Mouse (Mus musculus) adrenal gland, adult 8-10 months (tissue): ENCODE results near the gene Acot7. TPM values are rescaled to one million over a fixed set of nuclear protein-coding genes. Genes with fewer than 3 reads are reported as not detected.

ENCODE experiments used
- DNase-seq: peaks from one replicate; pipeline ENCODE4 v3.0.0; 2022
- total RNA-seq, 4 experiments: library from RNA; stranded (reverse); gene quantifications; 2 replicates each; pipeline ENCODE4 v1.2.4; 2022

Gene Acot7
- total RNA-seq, 4 experiments from 2014 or later, result 49.5 to 53.2 (median 51.8) TPM

DNA sequence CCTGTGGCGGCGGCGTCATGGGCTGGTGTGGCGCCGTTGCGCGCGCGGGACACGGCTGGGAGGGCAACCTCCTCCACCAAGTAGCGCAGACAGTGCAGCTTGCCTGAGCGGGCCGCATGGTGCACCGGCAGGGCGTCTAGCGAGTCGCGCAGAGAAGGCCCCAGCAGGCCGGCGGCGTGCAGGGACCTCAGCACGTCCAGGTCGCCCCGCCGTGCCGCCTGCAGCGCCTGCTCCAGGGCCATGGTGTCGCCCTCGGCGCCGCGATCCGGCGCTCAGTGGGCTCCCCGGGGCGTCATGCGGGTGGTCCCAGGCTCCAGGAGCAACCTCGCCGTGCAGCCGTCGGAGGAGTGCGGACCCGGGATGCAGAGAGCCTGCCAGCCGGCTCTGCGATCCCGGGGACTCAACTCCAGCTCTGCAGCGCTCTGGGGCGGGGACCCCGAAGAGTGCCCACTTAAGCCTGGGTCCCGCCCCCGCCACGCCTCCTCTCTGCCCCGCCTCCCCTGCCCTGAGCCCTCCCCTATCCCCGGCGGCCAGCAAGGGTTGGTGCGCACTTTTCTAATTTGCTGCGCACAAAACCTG, 25.9 kb upstream of the Acot7 start, which contains the start of gene Espn:
Gene Espn (minus strand): TSS at position 406 of the 579 bp plus-strand sequence.
- DNase-seq, result no peak

DNA sequence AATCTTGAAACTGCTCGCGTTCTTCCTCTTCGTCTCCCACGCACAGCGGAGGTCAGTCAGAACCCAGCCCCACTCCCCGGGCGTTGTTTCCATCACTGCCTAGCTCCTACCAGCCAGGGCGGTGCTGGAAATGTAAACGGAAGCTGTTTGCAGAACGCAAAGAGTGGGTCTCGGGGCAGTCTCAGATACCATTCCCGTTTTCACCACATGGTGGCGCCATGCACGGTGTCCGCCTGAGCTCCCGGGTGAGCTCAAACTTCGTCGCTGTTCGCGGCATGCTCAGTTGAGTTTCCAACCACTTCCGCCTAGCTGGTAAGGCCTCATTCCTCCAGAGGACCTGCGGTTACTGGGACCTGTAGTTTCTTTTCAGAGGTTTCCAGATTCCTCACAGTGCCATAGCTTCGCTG, 24.2 kb upstream of the Acot7 start:
- DNase-seq, result peak; percentile 59

DNA sequence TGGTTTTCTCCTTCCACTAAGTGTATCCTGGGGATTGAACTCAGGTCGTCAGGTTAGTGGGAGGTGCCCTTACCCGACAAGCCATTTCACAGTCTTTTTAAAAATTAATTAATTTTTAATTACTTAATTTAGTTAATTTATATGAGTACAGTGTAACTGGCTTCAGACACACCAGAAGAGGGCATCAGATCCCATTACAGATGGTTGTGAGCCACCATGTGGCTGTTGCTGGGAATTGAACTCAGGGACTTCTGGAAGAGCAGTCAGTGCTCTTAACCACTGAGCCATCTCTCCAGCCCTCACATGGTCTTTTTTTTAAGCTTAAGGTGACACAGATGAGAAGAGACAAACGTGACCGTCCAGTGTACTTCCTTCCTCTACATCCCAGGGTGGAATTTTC, 22.9 kb upstream of the Acot7 start:
- no peak for DNase-seq

DNA sequence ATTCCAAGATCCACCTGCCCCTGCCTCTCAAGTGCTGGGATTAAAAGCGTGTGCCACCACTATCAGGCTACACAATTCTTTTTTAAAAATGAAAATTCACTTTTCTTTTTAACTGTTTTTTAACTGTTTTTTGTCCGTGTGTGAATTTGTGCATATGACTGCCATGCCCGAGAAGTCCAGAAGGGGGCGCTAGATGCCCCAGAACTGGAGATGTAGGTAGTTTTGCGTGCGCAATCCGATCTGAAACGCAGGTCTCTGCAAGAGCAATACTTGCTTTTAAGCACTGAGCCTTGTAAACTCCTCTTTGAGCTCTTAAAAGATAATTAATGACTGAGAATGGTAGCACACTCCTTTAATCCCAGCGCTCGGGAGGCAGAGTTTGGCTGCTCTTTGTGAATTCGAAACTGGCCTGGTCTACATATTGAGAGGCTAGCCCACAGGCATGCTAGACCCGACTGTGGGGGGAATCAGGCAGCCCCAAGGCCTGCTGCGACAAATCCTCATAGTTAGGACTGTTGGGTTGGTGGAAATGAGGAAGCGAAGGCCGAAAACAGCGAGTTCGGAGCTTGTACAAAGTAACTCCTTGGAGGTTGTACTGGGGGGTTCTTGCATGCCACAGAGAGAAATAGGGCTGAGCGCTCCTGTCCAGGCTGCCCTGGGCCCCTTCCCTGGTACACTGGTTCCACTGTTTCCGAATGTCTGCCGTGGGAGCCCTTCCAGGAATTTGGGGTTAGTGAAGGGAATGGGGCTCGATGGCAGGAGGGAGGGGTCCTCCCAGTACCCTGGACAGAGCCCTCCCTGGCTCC, 20.0 kb upstream of the Acot7 start:
- DNase-seq, result no peak

DNA sequence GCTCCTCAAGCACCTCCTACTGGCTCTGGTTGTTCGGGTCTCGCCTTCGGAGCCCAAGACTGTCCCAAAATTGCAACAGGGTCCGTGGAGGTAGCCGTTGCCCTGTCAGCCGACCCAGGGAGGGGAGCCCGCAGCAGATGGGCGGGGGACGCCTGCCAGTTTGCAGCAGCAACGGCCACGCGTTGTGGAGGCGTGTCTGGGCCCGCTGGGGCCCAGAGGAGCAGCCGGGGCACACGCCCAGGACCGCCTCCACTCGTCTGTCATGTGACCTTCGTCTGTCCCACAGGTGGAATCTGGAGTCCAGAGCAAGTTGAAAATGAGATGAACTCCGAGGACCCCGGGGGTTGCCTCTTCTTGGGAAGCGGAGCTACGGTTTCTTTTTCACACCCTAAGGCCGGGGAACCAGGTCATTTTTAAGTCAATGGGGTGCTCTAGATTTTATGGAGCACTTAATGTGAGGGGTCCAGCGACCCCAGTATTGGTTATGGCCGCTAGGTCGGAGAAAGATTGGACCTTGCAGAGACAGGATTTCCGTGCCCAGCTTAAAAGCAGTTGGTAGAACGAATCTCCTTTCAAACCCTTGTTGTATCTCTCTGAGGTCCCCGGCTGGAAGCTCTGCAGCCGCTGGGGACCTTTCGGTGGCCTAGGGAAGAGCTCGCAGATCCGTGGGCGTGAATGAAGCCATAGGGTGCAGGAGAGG, 19.2 kb upstream of the Acot7 start, which contains the start of gene Hes2:
Gene Hes2 (plus strand): TSS at position 283 of the 700 bp plus-strand sequence.
- DNase-seq, result no peak

DNA sequence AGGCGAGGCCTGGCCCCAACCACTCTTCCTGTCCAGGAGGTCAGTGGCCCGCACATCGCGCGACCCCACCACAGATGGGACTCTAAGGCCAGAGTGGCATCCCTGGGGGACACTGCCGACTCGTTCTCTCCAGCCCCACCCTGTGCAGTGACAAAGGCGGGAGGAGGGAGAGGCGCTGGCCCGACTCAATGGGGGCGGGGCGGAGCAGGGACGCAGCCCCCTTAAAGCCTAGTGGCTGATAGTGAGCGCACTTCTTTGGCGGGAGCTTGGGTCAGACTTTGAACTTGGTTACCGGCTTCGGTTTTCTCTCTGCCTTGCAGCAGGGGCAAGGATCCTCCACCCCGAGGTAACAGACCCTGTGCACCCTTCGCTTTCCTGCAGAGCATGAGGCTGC, 18.7 kb upstream of the Acot7 start:
- DNase-seq, result no peak

DNA sequence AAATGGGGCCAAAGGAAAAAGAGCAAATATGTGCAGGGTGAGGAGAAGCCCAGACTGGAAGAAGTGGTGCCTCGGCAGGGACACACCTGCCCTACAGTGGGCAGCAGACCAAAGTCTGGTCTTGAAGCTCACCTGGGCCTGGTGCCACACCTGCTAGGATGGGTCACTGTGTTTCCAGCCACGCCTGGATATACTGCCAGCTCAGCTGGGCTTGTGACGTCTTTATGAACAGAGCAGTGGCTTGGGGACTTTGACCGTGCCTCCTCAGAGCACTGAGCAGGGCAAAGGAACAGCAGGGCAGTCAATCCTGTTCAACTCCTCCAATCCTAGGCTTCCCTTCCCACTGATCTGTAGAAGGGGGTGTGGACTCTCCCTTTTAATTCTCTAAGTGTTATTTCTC, 17.2 kb upstream of the Acot7 start:
- DNase-seq, result no peak

DNA sequence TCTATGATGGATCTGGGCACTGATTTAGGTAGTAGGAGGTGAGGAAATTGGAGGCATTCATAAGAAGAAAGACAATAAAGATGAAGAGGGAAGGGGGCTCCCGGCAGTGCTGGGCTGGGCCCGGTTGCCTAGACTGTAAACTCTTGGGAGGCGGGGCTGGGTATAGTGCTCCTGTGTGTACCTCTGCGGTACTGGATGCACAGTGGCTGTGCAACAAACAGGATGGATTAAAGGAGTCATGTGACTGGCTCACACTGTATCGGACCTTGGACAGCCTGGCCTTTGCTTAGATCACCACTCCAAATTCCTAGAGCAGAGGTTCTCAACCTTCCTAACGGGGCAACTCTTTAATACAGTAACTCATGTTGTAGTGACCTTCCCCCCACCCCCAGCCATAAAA, 16.3 kb upstream of the Acot7 start:
- no peak for DNase-seq

DNA sequence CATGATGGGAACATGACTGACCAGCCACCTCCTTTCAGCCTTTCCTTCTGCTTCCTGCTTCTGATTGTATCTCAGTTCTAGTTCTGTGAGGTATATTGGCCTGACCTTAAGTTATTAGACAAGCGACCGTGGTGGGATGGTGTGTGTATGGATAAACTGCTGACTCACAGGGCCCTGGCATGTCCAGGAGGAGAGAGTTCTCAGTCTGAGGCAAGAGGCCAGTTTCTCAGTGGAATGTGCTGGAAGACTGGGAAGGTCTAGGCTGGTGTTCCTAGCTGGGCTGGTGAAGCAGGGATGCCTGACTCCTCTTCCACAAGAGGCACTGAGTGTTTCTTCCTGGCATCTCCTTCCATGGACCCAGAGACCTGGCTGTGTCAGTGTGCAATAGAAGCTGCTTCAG, 15.2 kb upstream of the Acot7 start:
- no peak for DNase-seq

DNA sequence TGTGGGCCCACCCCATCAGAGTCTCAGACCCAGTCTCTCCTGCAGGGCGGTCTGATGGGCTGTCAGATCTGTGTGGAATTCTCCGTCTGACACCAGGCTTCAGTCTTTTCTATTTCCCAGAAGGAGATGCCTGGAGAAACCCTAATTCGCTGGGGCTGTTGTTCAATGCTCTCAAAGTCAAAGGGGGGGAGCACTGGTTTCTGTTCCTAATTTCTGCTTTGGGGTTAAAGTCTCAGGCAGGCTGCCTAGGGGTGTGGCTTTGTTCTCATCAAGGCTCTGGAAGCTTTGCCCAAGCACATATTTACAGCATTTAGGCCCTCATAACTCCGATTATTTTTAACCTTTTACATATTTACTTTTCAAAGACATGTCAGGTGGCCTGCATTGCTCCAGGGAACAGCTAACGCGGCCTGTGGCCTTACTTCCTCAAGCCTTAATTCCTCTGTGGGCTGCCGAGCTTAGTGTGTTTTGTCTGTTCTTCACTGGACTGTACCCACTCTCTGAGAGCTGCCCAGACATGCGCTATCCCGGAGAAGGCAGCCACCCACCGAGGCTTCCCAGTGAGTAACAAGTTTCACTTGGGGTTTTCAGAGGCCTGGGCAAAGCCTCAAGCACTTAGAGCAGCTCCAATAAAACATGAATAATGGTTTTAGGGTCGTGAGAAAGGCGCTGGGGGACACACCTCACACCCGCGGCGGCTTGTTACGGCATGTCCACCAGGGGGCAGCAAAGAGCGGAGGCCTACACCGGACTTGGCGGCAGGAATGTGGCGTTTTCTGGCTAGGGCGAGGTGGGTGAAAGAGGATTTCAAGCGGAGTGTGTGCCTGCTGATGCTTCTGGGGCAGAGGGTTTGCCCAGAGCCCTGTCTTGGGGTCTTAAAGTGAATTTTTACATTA, 12.7 kb upstream of the Acot7 start:
- DNase-seq, result no peak

DNA sequence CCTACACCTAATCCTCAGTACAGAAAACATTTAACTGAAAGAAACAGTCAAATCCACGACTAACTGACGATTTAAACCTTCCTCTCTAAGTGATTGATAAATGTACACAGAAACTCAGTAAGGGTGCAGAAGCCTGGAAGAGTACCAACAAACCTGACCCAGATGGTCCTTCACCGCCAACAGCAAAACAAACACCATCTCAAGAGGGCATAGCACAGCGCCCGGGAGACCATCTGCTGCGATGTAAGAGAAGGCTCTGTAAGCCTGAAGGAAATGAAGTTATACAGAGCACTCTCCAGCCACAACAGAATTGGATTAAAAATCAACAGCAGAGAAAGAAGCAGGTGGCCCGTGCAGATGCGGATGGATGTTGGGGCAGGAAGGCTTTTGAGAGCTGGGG, 9.9 kb upstream of the Acot7 start:
- no peak for DNase-seq

DNA sequence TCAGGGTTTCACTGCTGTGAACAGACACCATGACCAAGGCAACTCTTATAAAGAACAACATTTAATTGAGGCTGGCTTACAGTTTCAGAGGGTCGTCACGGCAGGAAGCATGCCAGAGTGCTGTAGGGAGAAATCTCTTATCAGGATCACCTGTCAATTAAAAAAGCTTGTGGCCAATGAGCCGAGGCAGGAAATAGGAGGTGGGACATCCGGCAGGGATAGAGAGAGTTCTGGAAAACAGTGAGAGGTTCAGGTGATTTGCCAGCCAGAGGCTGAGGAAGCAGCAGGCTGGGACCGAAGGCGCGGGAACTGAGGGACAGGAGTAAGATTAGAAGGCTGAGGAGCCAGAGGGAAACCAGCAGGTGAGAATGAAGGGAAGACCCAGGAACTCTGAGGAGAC, 8.8 kb upstream of the Acot7 start:
- no peak for DNase-seq

DNA sequence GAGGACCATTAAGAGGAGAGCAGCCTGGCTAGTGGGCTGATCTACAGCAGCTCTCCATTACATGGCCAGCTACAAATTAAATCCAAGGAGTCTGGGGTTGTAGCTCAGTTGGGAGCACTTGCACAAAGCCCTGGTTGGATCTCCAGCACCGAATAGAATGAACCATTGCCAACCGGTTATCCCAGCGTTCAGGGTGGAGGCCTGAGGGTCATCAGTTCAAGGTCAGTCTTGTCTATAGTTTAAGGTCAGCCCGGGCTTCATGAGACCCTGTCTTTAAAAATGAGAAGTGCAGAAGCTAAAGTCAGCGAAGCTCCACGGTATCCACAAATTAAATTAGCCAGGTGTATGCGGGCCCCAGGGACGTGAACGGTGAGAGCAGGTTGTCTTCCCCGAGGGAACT, 7.6 kb upstream of the Acot7 start:
- DNase-seq, result no peak

DNA sequence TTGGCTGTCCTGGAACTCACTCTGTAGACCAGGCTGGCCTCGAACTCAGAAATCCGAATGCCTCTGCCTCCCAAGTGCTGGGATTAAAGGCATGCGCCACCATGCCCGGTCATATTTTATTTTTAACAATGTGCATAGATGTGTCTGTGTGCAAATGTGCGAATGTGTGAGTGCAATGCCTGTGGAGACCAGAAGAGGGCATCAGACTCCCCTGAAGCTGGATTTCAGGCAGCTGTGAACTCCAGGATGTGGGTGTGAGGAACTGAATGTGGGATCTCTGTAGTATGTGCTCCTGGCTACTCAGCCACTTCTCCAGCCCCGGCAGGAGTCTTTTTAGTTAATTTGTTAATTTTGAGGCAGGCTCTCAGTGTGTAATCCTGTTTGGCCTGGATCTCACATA, 6.4 kb upstream of the Acot7 start:
- no peak for DNase-seq

DNA sequence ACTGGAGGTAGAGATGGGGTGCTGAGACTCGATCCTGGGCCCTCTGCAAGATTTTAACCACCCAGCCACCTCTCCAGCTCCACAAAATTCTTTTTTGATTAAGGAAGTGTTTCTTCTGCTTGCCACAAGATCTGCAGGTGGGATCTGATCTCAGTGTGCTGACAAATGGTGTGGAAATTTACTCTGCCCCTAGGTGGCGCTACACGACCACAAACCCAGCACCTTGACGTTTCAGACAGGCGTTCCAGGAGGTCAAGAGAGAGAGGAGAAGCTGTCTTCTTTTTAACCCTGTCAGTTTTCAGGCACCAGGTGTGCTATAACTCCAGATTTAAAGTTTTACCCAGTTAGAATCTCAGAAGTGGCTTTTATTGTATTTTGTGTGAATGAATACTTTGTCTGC, 4.9 kb upstream of the Acot7 start:
- DNase-seq, result peak; percentile 44

DNA sequence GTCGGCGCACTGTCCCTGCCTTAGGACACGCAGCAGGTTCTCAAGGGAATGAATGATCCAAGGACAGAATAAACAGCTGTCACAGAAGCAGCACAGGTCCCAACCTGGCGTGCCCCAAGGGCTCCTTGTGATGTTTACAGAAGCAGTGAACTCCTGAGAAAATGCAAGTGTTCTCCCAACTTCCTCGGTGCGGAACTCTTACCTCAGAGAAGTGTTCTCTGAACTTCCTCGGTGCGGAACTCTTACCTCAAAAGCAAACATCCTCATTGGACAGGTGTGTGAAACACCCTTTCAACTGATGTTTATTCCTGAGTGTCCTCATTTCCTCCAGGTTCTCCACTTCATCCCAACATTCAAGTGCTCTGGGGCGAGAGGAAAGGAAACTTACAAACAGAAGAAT, 4.0 kb upstream of the Acot7 start:
- no peak for DNase-seq

DNA sequence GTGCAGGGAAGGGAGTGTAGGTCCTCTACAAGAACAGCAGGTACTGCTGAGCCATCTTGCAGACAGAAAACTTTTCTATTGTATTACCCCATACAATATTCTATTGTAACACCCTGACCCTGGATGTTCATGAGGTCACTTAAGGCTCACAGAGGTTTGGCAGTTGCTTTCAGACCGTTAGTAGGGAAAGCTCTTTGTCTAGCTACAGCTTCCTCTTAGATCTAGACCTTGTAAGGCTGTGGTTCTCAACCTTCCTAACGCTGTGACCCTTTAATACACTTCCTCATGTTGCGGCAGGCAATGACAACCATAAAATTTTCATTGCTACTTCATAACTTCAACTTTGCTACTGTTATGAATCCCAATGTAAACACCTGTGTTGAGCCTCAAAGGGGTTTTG, 1.3 kb upstream of the Acot7 start:
- no peak for DNase-seq

DNA sequence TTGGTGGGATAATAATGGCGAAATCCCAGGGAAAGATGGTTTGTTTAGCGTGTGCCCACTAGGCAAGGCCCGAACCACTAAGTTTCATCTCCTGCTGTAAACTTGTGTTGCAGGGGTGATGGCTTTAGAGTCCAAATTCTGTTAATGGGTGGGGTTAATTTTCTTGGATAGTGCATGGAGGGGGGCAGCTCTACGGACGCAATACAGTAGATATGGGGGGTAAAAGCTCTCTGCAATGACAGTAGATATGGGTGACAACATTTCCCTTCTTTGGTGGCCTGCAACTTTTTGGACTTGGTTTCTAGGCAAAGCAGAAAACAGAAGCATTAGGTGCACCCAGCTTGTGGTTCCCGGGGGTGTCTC, 779 bp upstream of the Acot7 start:
- DNase-seq, result no peak

DNA sequence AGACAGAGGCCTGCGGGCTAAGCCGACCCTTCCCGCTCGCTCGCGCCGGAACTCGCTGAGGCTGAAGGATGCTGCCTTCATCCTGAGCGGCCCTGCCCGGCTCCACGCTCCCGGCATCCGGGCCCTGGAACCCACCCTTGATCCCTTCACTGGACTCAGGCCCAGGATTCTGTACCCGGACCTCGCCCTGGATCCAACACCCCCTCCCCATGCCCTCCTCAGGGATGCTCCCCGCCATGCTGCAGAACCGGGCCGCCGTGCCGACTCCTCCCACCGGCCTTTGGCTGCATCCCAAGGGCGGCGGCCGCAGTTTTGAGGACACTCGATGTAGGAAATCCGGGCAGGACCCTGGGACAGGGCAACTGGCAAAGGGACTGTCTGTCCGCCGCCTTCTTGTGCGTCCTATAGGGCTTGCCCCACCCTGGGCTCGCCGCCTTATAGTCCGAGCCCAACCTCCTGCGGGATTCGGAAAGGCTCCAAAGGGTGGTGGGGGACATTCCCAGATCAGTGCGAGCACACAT, 470 bp downstream of the Acot7 start:
- peak; percentile 54 for DNase-seq

DNA sequence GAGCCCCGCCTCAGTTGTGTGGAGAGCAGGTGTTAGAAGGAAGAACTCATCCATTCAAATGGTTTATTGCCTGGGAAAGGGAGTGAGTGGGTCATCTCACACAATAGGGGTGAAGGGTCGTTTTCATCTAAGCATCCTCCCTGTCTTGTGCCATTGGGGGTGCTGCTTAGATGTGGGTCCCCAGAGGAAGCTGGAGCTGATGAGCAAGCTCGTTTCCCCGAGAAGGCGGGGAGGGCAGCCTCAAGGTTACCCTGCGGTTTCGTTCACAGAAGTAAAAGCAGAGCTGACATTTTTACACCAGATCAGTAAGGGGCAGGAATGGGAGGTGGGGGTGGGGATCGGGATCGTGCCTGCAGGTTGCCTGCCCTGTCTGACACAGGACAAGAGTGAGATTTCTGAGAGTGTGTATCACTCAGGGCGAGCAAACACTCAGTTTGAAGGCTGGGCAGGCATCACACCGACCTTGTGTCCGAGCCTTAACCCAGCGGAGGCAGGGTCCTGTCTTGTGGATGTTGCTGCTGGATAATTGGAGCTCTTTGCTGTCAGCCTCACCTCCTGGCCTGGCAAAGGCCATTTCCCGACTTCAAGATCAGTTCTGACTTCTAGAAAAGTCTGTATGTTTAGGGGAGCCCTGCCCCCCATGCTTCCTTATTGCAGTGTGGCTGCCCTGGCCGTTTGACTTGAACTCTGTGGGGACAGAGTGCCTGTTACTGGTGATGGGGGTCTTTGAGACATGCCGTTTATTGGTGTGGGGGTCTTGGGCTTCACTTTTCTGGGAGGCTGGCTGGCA, 1.2 kb downstream of the Acot7 start:
- DNase-seq, result peak; percentile 44

DNA sequence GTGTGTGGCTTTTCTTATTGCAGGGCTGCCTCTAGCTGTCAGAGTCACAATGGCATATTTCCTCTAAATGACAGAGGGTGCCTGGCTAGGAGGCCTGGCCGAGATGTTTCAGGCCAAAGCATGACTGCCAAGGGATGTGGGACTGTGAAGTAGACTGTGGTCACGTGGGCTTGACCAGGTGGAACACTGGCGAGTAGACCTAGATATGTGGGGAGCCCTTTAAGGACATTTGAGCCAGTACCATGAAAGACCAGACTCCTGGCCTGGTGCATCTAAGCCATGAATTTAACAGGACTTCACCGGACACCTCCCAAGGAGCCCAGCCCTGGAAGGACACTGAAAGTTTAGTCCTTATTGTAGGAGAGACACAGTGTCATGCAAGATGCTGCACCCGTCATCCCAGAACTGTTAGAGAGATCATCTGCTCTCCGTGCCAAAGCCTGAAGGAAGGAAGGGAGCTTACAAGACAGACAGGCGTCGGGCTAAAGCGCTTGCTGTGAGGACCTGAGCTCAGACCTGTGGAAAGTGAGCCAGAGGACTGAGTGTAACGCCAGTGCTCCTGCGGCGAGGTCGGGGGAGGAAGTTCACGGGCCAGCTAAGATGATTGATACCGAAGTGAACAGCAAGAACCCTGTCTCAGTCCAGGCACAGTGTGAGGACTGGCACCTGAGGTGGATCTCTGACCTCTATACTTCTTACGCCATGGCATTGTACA, 2.2 kb downstream of the Acot7 start:
- DNase-seq, result no peak
